19 mouse cellular contexts compared by ENCODE assay signal in the genomic region with DNA sequence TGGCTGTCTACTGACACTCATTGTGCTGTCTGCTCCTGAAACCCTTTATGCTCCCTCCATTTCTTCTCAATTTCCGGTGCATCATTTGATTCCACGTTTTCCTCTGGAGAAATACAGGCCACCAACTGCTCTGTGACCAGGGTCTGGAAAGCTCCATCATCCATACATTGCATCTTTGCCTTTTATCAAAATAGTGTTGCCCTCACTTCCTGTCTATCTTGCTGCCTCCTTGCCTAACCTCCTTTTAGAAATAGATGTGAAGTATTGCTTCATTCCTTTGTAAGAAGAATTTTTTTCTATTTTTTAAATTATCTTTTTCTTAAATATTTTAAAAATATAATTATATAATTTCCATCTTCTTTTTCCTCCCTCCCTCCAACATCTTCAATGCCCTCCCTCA.
"Had no signal": no experiment of that assay in that cellular context is flagged by ENCODE, and none has a peak within 500 bp of the region (broad histone marks: within the 10 kb centered on the region; RNA-seq: fewer than 3 reads in every experiment).

No protein-coding gene starts in this region.

- DNase-seq: cerebellum, adult 8-10 months; cerebellum, adult 9-10 months; cerebellum, adult 9-11 months; cerebellum, postnatal 10 days; cerebellum, postnatal 14 days; cerebellum, postnatal 25 days; cerebellum, postnatal 36 days; forebrain, postnatal 0 days; gastrocnemius, adult 2 months; gastrocnemius, postnatal 10 days; gastrocnemius, postnatal 14 days; gastrocnemius, postnatal 25 days; gastrocnemius, postnatal 36 days; heart, adult 11 months; heart, adult 18-20 months; heart, adult 2 months had no signal

- ATAC-seq: forebrain, embryonic 14.5 days; forebrain, embryonic 15.5 days; forebrain, embryonic 16.5 days; forebrain, postnatal 0 days had no signal
